Mouse (Mus musculus): ENCODE data around the gene Cyfip2.

Cyfip2 gene

DNA sequence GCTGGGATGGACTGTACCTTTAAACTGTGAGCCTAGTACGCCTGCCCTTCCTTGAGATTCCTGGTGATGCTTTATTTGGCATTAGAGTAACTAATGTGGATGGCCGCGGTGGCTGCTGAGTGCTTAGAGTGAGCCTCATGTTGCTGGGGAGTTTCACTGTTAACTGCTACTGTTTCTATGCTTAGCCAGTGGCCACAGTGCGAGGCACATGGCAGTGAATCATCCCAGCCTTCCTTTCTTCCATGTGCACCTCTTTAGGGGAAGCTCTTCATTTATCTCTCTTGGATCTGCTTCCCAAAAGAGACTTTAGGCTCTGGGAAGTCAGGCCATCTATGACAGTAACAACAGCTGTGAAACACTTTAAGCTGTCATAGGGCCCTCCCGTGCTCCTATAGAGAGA, 30.0 kb downstream of the Cyfip2 start:
- in situ Hi-C loops (cut with MboI; ENCODE audit: low sequenced_read_pairs): no loop called here

DNA sequence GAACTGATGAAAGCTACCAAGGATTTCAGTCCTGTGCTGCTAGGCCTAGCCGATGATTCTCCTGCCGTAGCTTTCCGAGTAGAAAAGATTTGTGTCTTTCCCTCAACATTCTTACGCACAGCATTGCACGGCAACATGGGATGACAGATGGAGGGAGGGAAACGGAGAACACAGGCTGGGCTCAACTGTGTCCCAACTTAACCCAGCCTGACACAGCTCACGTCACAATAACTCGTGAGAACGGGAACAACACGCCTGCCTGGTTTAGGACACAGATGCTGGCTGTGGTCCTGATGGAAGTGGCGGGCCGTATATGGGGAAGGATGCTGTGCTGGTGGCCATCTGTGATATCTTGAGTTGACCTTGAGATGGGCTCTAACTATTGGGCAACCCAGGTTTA, 34.0 kb downstream of the Cyfip2 start:
- in situ Hi-C loops (cut with MboI; ENCODE audit: low sequenced_read_pairs): no loop called here

DNA sequence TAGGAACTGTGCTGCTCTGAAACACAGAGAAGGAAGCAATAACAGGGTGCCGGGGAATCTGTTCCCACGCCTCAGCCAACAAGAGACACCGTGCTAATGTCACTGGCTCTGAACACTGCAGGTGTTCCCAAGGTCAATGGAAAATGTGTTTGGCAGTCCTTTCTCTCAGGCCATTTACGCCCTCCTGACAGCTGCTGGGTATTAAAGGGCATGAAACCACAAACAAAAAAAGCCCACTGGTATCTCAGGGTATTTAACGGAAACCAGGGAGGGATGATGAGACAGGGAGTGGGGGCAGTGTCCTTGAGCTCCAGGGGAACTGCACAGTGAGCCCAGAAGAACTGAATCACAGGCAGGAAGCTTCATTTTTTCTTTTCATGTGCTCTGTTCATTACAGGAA, 34.5 kb downstream of the Cyfip2 start:
- in situ Hi-C loops (cut with MboI; ENCODE audit: low sequenced_read_pairs): no loop called here

DNA sequence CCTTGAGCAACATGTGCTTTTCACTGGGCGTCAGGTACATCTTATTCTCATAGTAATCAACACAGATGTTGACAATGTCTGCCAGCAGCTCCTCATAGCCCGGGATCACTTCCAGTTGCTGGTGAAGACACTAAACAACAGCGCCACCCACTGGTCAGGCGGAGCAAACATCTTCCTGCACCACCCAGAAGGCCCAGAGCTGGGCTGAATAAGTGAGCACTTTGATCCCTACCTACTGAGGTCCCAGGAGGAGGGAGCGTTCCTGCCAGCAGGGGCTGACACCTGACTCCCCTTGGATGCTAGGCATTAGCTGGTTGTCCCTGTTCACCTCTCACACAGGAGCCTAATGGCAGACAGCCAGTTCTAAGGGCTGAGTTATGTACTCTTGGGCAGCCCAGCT, 35.9 kb downstream of the Cyfip2 start:
- in situ Hi-C loops (cut with MboI; ENCODE audit: low sequenced_read_pairs): no loop called here

DNA sequence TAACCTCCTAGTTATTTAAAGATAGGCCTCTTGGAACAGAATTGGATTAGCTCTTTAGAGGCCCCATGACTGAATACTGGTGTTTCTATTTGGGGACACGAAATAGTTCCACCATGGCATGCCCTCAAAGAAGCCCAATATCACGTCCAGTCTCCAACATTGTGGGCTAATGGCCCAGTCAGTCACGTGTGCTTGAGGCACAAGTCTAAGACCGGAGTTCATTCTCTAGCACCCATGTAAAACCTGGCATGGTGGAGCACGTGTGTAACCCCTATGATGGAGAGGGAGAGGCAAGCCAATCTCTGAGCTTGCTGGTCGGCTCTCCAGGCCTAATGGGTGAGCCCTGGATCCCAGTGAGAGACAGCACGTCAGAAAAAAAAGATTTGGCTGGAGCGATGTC, 36.5 kb downstream of the Cyfip2 start:
- in situ Hi-C loops (cut with MboI; ENCODE audit: low sequenced_read_pairs): no loop called here

DNA sequence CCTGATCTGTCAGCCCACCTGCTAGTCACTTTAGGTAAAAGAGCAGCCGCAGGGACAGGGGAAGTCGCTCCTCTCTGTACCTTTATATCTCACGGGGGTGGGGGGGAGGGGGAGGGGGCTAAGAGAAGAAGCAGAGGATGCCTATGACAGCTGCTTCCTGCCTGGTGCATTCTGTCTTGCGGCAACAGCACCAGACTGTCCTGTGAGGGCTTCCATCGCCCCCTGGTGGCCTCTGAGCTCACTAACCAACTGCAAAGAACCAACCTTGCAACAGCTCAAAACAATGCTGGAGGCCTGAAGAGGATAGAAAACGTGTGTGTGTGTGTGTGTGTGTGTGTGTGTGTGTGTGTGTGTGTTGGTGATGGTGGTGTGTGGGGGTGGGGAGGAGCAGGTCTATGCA, 37.4 kb downstream of the Cyfip2 start:
- in situ Hi-C loops (cut with MboI; ENCODE audit: low sequenced_read_pairs): no loop called here

DNA sequence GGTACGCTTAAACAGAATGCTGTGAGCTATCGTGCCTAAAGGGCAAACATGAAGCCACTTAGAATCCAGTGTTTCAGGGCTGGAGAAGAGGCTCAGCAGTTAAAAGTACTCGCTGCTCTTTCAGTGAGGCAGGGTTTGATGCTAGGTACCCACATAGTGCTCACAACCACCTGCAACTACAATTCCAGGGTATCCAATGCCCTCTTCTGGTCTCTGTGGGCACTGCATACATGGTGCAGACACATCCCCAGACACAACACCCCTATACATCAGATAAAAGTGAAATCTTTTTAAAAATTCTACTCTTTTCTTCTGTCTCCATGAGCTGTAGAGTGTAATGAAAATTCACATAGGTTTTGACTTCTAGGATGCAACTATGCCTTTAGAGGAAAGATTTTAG, 38.7 kb downstream of the Cyfip2 start:
- in situ Hi-C loops (cut with MboI; ENCODE audit: low sequenced_read_pairs): no loop called here

DNA sequence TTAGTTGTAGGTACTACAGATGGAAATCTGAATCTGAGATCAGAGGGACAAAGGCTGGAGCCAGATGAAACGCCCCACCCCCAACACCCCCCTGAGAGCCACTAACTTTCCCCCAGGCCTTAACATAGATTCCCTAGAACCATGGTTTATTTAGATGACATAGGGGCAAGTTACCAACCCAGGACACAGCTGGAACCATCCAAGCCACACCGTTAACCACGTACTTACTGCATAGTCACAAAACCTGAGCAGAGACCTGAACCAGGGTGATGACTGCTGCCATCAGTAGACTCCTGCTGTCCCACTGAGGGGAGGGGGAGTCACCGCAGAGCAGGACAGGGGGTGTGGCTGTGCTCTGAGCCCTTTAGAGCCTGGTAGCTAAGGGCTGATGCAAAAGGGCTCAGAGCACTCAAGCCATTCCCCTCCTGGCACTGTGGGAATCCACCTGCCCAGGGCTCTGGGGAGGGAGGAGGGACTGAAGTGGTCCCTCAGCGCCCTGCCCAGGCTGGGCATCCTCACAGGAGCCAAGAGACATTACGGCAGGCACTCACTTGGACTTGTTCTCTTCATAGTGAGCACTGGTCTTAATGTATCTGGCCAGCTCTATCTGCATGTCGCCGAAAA, 40.5 kb downstream of the Cyfip2 start:
- in situ Hi-C loops (cut with MboI; ENCODE audit: low sequenced_read_pairs): no loop called here

DNA sequence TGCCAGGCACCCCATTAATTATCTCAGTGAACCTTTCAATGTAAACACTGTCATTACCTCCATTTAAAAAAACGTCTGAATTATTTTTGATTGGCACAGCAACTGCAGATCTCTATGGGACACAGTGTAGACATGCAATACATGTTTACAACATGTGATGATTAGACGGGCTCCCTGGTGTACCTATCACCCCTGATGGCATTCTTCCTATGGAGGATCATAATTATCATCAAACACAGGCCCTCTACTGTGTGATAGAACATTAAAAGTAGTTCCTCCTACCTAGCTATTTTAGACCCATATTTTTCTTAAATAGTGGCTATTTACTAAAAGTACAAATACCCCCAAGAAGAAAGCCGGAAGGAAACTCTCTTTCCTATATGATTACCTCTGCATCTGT, 42.8 kb downstream of the Cyfip2 start:
- in situ Hi-C loops (cut with MboI; ENCODE audit: low sequenced_read_pairs): no loop called here

DNA sequence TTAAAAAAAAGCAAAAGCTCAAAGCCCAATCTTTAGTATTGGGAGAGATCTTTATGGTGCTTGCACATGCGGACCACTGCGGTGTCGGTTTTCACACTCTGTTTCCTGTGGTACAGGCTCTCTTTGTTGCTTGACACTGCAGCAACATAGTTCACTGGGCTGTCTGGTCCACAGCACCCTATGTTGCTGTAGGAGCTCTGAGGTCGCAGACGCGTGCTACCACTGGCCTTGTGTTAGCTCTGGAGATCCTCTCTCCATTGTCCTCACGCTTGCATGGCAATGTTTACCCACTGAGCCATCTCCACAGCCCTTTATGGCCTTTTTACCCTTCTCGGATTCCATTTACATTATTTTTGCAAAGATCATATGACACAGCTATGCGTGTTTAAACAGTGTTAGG, 43.3 kb downstream of the Cyfip2 start:
- in situ Hi-C loops (cut with MboI; ENCODE audit: low sequenced_read_pairs): no loop called here

DNA sequence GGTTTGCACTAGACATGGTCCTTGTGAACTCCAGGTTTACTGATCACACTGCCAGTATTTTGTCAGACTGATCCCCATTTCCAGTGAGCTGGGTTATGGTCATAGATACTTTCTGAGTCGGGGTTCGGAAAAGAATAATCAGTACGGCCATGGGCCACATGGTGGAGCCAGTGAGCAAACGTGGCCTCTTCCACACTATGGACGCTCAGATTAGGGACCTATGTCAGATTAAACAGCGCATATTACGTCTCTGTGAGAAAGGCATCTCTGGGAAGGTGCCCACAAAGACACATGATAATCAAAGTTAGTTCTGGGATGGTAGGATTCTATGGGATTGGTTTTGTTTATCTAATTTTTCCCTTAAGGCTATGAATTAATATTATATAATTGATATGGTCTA, 43.7 kb downstream of the Cyfip2 start:
- in situ Hi-C loops (cut with MboI; ENCODE audit: low sequenced_read_pairs): no loop called here

DNA sequence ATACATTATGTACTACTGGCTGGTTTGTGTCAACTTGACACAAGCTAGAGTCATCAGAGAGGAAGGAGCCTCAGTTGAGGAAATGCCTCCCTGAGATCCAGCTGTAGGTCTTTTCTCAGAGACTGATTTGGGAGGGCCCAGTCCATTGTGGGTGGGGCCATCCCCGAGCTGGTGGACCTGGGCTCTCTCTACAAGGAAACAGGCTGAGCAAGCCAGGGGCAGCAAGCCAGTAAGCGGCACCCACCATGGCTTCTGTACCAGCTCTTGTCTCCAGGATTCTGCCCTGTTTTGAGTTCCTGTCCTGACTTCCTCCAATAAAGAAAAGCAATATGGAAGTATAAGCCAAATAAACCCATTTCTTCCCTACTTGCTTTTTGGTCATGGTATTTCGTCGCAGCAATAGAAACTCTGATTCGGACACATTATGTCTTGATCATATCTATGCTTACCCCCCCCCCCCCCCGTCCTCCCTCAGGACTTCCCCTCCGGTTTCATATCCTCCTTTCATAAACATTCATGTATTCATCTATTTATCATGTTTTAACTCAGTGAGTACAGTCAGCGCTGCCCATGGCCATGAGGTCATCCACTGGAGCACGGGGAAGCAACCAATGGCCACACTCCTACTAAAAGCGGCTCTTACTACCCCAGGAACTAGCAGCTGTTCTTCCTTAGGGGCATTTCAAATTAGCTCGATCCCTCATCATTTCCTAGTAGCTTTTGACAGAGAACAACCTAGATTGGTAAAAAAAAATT, 47.5 kb downstream of the Cyfip2 start:
- in situ Hi-C loops (cut with MboI; ENCODE audit: low sequenced_read_pairs): no loop called here

DNA sequence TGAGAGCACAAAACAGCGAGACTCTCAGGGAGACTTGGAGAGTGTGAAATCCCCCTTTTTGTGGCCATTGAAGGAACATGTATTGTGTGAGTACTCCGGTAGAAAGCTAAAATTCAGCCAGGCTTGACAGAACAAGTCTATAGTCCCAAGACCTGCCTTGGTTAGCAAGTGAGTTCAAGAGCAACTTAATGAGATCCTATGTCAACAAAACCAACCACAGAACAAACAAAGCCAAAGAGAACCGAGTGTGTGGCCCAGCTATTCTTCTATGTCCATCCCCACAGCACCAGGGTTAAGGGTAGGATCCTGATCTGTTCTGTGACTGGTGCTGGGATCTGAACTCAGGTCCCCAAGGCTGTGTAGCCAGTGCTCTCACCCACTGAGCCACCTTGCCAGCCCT, 48.1 kb downstream of the Cyfip2 start:
- in situ Hi-C loops (cut with MboI; ENCODE audit: low sequenced_read_pairs): no loop called here

DNA sequence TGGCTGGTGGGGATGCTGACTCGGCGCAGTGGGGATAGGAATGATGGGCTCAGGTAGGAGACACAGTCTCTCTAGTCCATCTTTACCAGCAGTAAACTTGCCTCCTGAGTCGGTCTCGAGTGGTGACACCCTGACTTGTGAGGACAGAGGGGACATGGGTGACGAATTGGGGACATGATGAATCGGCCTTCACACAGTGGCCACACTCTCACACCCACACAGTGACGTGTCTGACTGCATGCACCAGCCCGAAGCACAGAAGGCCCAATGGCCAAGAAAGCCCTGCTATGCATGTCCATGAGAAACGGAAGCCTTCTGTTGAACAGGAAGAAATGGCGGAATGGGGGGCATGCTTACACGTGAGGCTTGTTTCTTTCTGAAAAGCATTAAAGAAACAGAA, 49.4 kb downstream of the Cyfip2 start:
- in situ Hi-C loops (cut with MboI; ENCODE audit: low sequenced_read_pairs): no loop called here

DNA sequence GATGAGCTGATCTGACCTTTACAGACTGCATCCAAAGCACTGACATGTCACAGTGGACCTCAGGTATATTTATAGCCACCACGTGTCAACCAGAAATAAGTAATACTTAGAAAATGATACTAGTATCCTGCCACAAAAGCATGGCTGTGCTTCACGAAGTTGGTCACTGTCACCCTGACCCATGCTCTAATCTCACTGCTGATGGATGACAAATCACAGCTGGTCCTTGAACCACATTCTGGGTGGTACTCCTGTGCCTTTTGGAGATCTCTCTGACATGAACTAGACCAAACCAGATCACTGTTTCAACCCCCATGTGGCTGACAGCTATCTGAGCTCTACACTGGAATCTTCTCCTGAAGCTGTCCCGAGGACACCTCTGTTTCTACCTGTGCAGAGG, 49.8 kb downstream of the Cyfip2 start:
- in situ Hi-C loops (cut with MboI; ENCODE audit: low sequenced_read_pairs): no loop called here

DNA sequence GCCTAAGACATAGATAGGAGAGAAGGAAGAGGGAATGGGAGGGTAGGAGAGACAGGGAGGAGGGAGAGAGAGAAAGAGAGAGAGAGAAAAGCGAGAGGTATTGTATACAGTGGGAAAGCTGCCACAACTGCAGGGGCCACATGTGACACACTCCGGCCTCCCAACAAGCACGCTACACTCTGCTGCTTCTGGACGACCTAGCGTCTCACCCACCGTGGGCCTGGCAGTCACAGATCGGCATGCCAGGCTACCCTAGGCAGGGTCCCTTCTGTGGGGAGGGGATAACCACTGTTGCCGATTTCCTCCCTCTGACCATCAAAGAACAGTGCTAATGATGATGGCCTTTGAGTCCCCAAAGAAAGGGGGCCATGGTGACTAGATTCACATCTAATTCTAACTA, 53.9 kb downstream of the Cyfip2 start:
- in situ Hi-C loops (cut with MboI; ENCODE audit: low sequenced_read_pairs): no loop called here

DNA sequence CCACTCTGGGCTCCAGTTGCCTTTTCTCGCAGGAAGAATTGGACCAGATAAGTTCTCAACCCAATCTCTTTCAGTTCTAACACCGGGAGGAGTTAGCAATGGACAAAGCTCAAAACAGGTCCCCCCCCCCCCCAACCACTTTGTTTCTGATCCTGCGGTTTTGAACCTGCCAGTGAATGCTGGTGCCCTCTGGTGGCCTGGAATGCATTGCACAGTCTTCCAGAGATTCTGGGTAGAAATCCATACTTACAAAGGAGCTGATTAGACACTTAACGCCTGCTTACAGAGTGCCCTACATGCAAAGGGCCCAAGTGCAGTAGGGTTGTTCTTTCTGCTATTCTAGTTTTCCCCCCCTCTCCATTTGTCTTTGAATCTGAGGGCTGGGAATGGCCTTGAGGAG, 54.5 kb downstream of the Cyfip2 start:
- in situ Hi-C loops (cut with MboI; ENCODE audit: low sequenced_read_pairs): no loop called here

DNA sequence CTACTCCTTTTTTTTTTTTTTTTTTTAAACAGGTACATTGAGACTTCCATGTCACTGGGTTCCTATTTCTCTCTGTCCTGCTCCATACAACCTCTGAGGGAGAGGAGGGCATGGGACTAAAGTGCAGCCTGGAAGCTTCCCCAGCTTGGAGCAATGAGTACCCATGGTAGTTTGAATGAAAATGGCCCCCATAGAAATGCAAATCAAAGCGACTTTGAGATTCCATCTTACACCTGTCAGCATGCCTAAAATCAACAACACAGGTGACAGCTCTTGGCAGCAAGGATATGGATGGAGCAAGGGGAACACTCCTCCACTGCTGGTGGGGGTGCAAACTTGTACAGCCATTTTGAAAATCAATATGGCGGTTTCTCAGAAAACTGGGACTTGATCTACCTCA, 57.4 kb downstream of the Cyfip2 start:
- in situ Hi-C loops (cut with MboI; ENCODE audit: low sequenced_read_pairs): no loop called here

DNA sequence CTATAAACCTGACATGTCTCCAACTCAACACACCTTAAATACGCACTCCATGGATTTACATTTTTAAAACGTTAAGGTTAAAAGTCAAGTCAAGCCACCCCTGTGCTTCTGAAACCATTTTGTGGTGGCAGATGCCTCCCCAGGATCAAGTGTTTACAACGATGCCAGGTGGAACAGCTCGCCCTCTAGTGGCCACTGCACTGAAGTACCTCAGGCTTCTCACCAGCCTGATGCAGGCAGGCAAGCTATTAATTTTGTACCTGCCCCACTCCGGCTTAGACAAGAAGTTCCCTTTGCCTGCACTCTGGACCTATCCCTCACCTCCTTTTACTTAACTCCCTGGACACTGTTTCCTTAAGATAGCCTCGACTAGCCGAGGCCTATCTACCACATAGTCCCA, 60.7 kb downstream of the Cyfip2 start:
- in situ Hi-C loops (cut with MboI; ENCODE audit: low sequenced_read_pairs): no loop called here

DNA sequence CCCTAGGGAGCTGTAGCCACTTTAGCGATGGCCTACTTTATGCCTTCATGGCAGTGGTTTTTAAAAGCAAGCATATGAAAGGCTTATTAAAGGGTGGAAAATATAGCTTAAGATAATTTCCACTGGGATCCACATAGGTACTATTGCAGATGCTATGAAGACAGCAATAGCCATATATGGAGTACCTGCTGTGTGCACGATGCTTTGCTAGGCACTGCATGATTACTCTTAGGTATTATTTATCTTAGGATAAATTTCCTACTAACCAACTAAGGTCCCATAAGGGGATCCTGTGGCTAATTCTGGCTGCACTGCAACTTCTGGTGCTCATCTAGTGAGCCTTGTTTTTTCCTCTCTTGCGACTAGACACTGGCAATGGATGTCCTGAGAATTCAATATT, 64.3 kb downstream of the Cyfip2 start:
- in situ Hi-C loops (cut with MboI; ENCODE audit: low sequenced_read_pairs): no loop called here

DNA sequence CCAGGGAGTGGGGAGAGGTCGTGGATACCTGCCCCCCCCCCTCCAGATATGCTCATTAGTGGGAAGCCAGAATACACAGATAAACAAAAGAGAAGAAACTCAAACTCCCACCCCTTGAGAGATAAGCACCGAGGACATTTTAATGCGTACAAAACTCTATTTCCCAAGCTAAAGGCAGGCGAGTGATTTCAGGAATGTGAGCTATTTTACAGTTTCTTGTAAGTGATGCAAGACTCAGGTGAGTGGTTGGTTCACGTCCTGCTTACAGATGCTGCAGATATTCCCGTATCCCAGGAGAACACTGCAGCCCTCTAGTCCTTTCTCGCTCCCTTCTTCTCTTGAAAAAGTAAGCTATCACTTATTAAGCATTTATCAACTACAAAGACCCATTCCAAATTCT, 66.3 kb downstream of the Cyfip2 start:
- in situ Hi-C loops (cut with MboI; ENCODE audit: low sequenced_read_pairs): no loop called here

DNA sequence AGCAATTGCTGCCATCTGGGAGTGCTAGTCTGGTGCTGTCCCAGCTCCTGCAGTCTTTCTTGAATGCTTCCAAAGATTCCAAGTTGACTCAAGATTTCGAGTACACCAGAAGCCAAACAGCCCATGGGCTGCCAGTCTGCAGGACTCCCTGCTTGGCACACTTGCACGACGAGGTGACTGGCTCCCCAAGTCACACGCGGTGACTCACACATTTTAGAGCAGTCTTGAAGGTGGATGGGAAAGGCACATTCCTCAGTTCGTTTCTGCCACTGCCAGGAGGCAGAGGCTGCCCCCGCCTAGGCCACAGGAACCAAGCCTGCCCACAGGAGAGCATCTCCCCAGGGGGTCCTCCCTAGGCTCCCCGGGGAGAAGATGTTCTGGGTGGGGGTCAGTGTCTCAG, 66.7 kb downstream of the Cyfip2 start:
- in situ Hi-C loops (cut with MboI; ENCODE audit: low sequenced_read_pairs): no loop called here

Measured in CH12F3 (cell line).